Mouse (Mus musculus): ENCODE data around the gene Ints1.

DNA sequence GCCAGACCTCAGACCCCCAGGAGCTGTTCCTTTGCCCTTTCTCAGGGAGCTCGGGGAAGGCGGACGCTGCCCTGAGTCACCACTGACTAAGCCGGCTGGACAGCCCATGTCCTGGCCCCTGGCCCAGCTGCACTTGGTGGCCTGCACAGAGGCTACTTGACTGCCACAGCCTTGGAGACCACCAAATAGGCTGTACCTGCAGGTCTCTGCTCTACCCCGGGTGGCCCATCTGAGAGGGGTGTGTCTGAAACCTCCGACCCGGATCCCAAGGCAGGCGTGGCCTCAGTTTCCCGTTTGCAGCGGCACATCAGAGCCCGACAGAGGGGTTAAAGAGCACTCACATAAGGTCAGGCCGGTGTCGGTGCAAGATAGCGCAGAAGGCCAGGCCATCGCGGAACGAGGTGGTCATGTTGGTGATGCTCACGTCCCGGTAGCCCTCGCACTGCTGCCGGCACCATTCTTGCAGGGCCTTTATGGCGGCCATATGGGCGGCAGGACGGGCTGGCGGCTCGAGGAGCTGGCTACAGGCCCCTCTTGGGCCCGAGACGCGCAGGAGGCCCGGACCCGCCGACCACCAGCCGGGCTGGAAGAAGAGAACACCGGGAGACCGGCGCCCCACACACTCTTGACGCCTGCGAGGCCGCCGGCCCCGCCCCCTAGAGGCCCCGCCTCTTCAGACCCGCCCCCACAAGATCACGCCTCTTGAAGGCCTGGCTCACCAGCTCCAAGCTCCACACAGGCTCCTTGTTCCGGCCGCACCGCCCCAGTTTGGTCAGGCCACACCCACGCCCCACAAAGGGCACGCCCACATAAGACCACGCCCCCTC, 39.6 kb downstream of the Ints1 start, which contains the start of gene Micall2:
- no peak for TF ChIP-seq CTCF (IDR thresholded peaks at IDR 0.05; ENCODE audit: low read depth, low read length)
- TF ChIP-seq TAL1 (conservative IDR thresholded peaks at IDR 0.05; ENCODE audit: low read depth, low read length), result no peak
- TF ChIP-seq GATA1 (IDR thresholded peaks at IDR 0.05; ENCODE audit: borderline replicate concordance, low read length), result no peak
- no peak for TF ChIP-seq GATA2 (IDR thresholded peaks at IDR 0.05; ENCODE audit: borderline replicate concordance, low read depth, low read length)
- no peak for TF ChIP-seq POLR2AphosphoS5 (IDR thresholded peaks at IDR 0.05; ENCODE audit: insufficient replicate concordance, low read depth, low read length)
